Mouse (Mus musculus): Measurements from ENCODE around the gene Ffar1.

DNA sequence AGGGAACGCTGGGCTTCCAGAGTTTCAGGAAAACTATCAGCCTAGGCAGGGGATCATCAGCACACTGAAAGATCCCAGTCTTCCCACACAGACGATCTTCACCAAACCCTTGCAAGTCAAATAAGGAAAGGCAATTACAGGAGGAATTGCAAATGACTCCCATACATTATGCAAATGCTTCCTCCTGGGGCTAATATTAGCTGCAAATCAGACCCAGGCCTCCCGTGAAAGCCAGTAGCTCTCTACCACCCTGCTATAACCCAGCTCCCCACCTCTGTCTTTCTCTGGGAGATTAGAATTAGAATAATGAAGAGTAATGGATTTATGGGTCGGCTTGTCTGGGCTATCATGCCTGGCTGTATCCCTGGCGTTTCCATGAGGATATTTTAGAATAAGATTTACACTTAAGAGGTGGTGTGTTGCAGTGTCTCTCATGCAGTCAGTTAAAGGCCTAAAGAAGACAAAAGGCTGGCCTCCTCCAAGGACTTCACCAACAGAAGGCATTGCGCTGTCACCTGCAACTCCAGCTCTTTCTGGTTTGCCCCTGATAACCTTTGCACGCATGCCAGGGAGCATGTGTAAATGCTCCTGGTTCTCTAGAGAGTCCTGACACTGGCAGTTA, 16.6 kb downstream of the Ffar1 start:
- no peak for TF ChIP-seq POLR2A (IDR thresholded peaks at IDR 0.05; ENCODE audit: borderline replicate concordance, control insufficient read depth, low read depth, low read length)
- TF ChIP-seq CTCF (IDR thresholded peaks at IDR 0.05; ENCODE audit: control insufficient read depth, insufficient read depth, low read length): no peak
